ENCODE assay signal across 24 mouse cellular contexts in the genomic region with DNA sequence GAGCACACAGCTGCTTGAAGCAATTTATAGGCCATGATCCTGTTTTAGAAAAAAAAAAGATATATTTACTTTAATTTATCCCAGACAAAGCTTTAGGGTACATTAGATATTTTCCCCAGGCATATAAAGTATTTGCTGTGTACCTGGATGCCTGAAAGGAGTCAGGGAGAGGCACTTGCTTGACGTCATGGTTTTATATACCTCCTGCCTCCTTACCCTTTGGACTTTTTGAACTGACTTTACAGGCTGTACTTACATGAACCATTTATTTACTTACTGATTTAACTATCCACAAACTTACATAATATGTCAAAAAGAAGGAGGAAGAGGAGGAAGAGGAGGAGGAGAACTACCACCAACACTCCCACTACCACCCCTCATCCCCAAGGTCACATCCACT. TPM values are rescaled to one million over a fixed set of nuclear protein-coding genes. Genes with fewer than 3 reads are reported as not detected.
"Had no signal": no experiment of that assay in that cellular context is flagged by ENCODE, and none has a peak within 500 bp of the region (broad histone marks: within the 10 kb centered on the region; RNA-seq: fewer than 3 reads in every experiment).

A gene (minus strand): TSS at position 171 of the 400 bp plus-strand sequence.

- DNase-seq: lung, adult 2 months; lung, postnatal 14 days; lung, postnatal 36 days; right cerebral cortex, postnatal 14 days; spleen, adult 18-20 months; thymus, adult 18-20 months; thymus, postnatal 14 days; thymus, postnatal 36 days had no signal

- H3K27me3 ChIP-seq: lung, embryonic 15.5 days; megakaryocyte, embryonic 14.5 days; midbrain, embryonic 13.5 days; midbrain, embryonic 15.5 days; neural tube, embryonic 12.5 days had no signal

- ATAC-seq: lung, postnatal 0 days; midbrain, embryonic 13.5 days; midbrain, embryonic 15.5 days had no signal

- H3K9ac ChIP-seq: lung, embryonic 15.5 days; midbrain, embryonic 13.5 days; midbrain, embryonic 15.5 days; neural tube, embryonic 12.5 days had no signal

- H3K4me1 ChIP-seq: megakaryocyte, embryonic 14.5 days; midbrain, embryonic 13.5 days; midbrain, embryonic 15.5 days; neural tube, embryonic 12.5 days had no signal

- H3K27ac ChIP-seq: lung, embryonic 15.5 days; macrophage; midbrain, embryonic 13.5 days; midbrain, embryonic 15.5 days; neural tube, embryonic 12.5 days had no signal

- H3K9me3 ChIP-seq: lung, embryonic 15.5 days; megakaryocyte, embryonic 14.5 days; midbrain, embryonic 13.5 days; midbrain, embryonic 15.5 days; neural tube, embryonic 12.5 days had no signal

- H3K36me3 ChIP-seq: lung, embryonic 15.5 days; midbrain, embryonic 13.5 days; midbrain, embryonic 15.5 days; neural tube, embryonic 12.5 days had no signal

- H3K4me2 ChIP-seq: lung, embryonic 15.5 days; midbrain, embryonic 11.5 days; midbrain, embryonic 13.5 days; midbrain, embryonic 15.5 days; neural tube, embryonic 12.5 days had no signal

- H3K4me3 ChIP-seq: lung, embryonic 15.5 days; megakaryocyte, embryonic 14.5 days; midbrain, embryonic 13.5 days; midbrain, embryonic 15.5 days; neural tube, embryonic 12.5 days had no signal

RNA-seq across cellular contexts. Expression of the gene that starts here (rescaled TPM):
- total RNA-seq: megakaryocyte progenitor cell, adult 5-6 weeks; midbrain, postnatal 0 days; monocyte, adult 5-6 weeks; neutrophil, adult 5-6 weeks had no signal
- polyA plus RNA-seq: liver, embryonic 16.5 days; lung, adult 2 months; lung, embryonic 15.5 days; macrophage; midbrain, embryonic 11.5 days; midbrain, embryonic 13.5 days; midbrain, embryonic 15.5 days; midbrain, postnatal 0 days; neural tube, embryonic 12.5 days; neural tube, embryonic 14.5 days; stomach, embryonic 14.5 days; thymus, postnatal 0 days had no signal
